8 mouse cellular contexts compared by ENCODE assay signal in the genomic region with DNA sequence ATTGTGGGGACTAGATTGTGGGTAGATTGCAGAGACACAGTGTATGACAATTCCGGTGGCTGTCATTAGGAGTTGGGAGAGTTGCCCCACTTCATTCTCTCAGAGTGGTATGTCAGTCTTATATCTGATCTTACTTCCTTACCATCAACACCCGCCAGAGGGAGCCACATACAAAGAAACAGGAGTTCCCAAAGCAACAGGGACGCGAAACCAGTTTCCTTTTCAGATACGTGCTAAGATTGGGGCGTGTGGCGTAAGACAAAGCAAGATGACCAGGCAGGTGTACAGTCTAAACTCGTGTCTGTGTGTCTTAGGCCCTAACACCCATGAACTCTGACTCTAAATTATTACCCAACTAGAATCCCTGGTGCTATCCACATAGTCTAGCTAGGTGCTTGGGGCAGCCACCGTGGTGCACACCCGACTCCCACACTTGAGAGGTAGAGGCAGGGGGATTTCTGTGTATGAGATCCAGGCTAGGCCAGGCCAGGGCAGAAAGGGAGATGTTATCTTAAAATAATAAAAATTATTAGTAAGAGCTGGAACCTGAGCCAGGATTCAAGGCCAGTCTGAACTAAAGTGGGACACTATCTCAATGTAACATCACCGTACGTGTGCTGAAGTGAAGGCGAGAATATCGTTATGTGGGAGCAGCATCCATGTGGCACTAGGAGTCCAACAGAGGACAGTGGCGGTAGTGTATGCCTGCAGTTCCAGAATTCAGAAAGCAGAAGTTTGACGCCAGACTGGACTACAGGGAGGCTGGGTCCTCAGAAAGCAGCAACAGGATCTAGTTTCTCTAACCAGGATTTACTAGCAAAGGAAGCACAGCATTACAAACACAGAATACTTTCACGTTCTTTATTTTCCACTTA. TPM values are rescaled to one million over a fixed set of nuclear protein-coding genes. Genes with fewer than 3 reads are reported as not detected.
DNase-seq lines count a peak whose midpoint lies in the region; ATAC-seq lines count a peak whose summit lies in the region.

No protein-coding gene starts in this region.

- no peaks in the 10 kb centered on the region for H3K9me3 ChIP-seq in embryonic facial prominence, embryonic 13.5 days
- H3K9me3 ChIP-seq in limb, embryonic 11.5 days (ENCODE audit: control insufficient read depth, low read length) = no peaks in the 10 kb centered on the region
- H3K9me3 ChIP-seq in midbrain, embryonic 14.5 days (ENCODE audit: control insufficient read depth, low read length) = no peaks in the 10 kb centered on the region

- H3K9ac ChIP-seq in embryonic facial prominence, embryonic 13.5 days = peak overlapping the region; percentile 55
- no peak overlapping the region for H3K9ac ChIP-seq in limb, embryonic 11.5 days (ENCODE audit: low read length)
- H3K9ac ChIP-seq in midbrain, embryonic 14.5 days (replicated peaks; ENCODE audit: low read length) = peak overlapping the region; percentile 34

- peak; percentile 92 for DNase-seq in 3T3-L1 (ENCODE audit: low read depth, low spot score)
- peak; percentile 84 to 89 for DNase-seq in adrenal gland, postnatal 36 days
- peak; percentile 85 to 95 for DNase-seq in heart, adult 18-20 months
- peak; percentile 87 for DNase-seq in kidney, adult 18-20 months
- DNase-seq in limb, embryonic 11.5 days (ENCODE audit: low spot score) = peak; percentile 88
- DNase-seq in midbrain, embryonic 14.5 days = peak; percentile 95
- peak; percentile 73 for DNase-seq in spleen, adult 12 weeks (ENCODE audit: low spot score)

- no peak; the same call in 1 of the 2 replicates for ATAC-seq in embryonic facial prominence, embryonic 13.5 days (ENCODE audit: insufficient number of reproducible peaks, insufficient read depth, low FRiP score, low TSS enrichment, low read depth)
- no peak for ATAC-seq in limb, embryonic 11.5 days (ENCODE audit: insufficient number of reproducible peaks, low FRiP score, low TSS enrichment, low read depth)
- ATAC-seq in midbrain, embryonic 14.5 days (ENCODE audit: low FRiP score, low TSS enrichment) = peak; percentile 14

- peak overlapping the region; percentile 82 for H3K27ac ChIP-seq in embryonic facial prominence, embryonic 13.5 days
- H3K27ac ChIP-seq in limb, embryonic 11.5 days (replicated peaks; ENCODE audit: low read depth, low read length) = peak overlapping the region; percentile 49
- peak overlapping the region; percentile 85 for H3K27ac ChIP-seq in midbrain, embryonic 14.5 days (replicated peaks; ENCODE audit: low read depth, low read length)

- H3K4me3 ChIP-seq in embryonic facial prominence, embryonic 13.5 days = no peak overlapping the region
- H3K4me3 ChIP-seq in limb, embryonic 11.5 days (ENCODE audit: low read depth, low read length) = no peak overlapping the region
- 0 out of 2 replicates have a peak overlapping the region, but pooled peaks have one; percentile 3 for H3K4me3 ChIP-seq in midbrain, embryonic 14.5 days (replicated peaks; ENCODE audit: low read depth, low read length)

- H3K4me2 ChIP-seq in embryonic facial prominence, embryonic 13.5 days = no peak overlapping the region
- H3K4me2 ChIP-seq in limb, embryonic 11.5 days (ENCODE audit: low read depth, severe bottlenecking) = no peak overlapping the region
- H3K4me2 ChIP-seq in midbrain, embryonic 14.5 days (ENCODE audit: low read length) = peak overlapping the region; percentile 31

- peaks cover 51% of the 10 kb centered on the region for H3K36me3 ChIP-seq in embryonic facial prominence, embryonic 13.5 days
- H3K36me3 ChIP-seq in limb, embryonic 11.5 days (ENCODE audit: control insufficient read depth, insufficient read depth, low read length) = peaks cover 19% of the 10 kb centered on the region
- H3K36me3 ChIP-seq in midbrain, embryonic 14.5 days (ENCODE audit: control insufficient read depth, insufficient read depth, low read length) = peaks cover 36% of the 10 kb centered on the region

- 53% methylated on average over 17 of the region's 17 CpGs for WGBS in embryonic facial prominence, embryonic 13.5 days
- 63% methylated on average over 17 of the region's 17 CpGs for WGBS in limb, embryonic 11.5 days
- WGBS in midbrain, embryonic 14.5 days = 45% methylated on average over 17 of the region's 17 CpGs

- H3K27me3 ChIP-seq in embryonic facial prominence, embryonic 13.5 days = no peaks in the 10 kb centered on the region
- no peaks in the 10 kb centered on the region for H3K27me3 ChIP-seq in limb, embryonic 11.5 days (ENCODE audit: control insufficient read depth, insufficient read depth, low read length)
- H3K27me3 ChIP-seq in midbrain, embryonic 14.5 days (ENCODE audit: control insufficient read depth, insufficient read depth, low read length) = no peaks in the 10 kb centered on the region

- peaks cover 30% of the 10 kb centered on the region for H3K4me1 ChIP-seq in embryonic facial prominence, embryonic 13.5 days
- 0 out of 2 replicates have a peak, but pooled peaks cover 4% of the 10 kb centered on the region for H3K4me1 ChIP-seq in limb, embryonic 11.5 days (ENCODE audit: control insufficient read depth, insufficient read depth, low read length)
- peaks cover 26% of the 10 kb centered on the region for H3K4me1 ChIP-seq in midbrain, embryonic 14.5 days (ENCODE audit: control insufficient read depth, insufficient read depth, low read length)

RNA-seq across cellular contexts. Expression of a gene that starts 5.1 kb away (rescaled TPM):
- 10 to 100 TPM; 11.0 to 13.3 TPM for total RNA-seq in adrenal gland, postnatal 36 days (2021)
- polyA plus RNA-seq in embryonic facial prominence, embryonic 13.5 days (2015; fragmentation: Nextera tagmentation; extraction: Ambion mirVana) = 14.8 and 18.5 TPM in 2 replicates
- total RNA-seq in heart, adult 18-20 months (2021) = 1 to 10 TPM; 4.1 to 4.5 TPM
- polyA plus RNA-seq in limb, embryonic 11.5 days (2014; fragmentation: Nextera tagmentation; extraction: Ambion mirVana) = 35.5 and 47.3 TPM in 2 replicates
- 43.5 and 48.6 TPM in 2 replicates for polyA plus RNA-seq in midbrain, embryonic 14.5 days (2014; fragmentation: Nextera tagmentation; extraction: Ambion mirVana)

RNA-seq across cellular contexts. Expression of a gene that starts 29.2 kb away (rescaled TPM):
- total RNA-seq in adrenal gland, postnatal 36 days (2021) = 10 to 100 TPM; 88.8 to 97.9 TPM
- polyA plus RNA-seq in embryonic facial prominence, embryonic 13.5 days (2015; fragmentation: Nextera tagmentation; extraction: Ambion mirVana) = 16.1 and 19.1 TPM in 2 replicates
- 10 to 100 TPM; 68.5 to 75.2 TPM for total RNA-seq in heart, adult 18-20 months (2021)
- polyA plus RNA-seq in limb, embryonic 11.5 days (2014; fragmentation: Nextera tagmentation; extraction: Ambion mirVana) = 13.1 and 13.4 TPM in 2 replicates
- 16.2 and 17.1 TPM in 2 replicates for polyA plus RNA-seq in midbrain, embryonic 14.5 days (2014; fragmentation: Nextera tagmentation; extraction: Ambion mirVana)

RNA-seq across cellular contexts. Expression of a gene that starts 40.4 kb away (rescaled TPM):
- total RNA-seq in adrenal gland, postnatal 36 days (2021) = 10 to 100 TPM; 66.0 to 83.9 TPM
- 143 and 152 TPM in 2 replicates for polyA plus RNA-seq in embryonic facial prominence, embryonic 13.5 days (2015; fragmentation: Nextera tagmentation; extraction: Ambion mirVana)
- total RNA-seq in heart, adult 18-20 months (2021) = 10 to 100 TPM; 34.3 to 38.7 TPM
- polyA plus RNA-seq in limb, embryonic 11.5 days (2014; fragmentation: Nextera tagmentation; extraction: Ambion mirVana) = 162 and 189 TPM in 2 replicates
- polyA plus RNA-seq in midbrain, embryonic 14.5 days (2014; fragmentation: Nextera tagmentation; extraction: Ambion mirVana) = 119 and 154 TPM in 2 replicates
